Mouse (Mus musculus) forebrain, embryonic 12.5 days (tissue): Measurements from ENCODE around the gene Catspere2. TPM values are rescaled to one million over a fixed set of nuclear protein-coding genes. Genes with fewer than 3 reads are reported as not detected.
"Not testable (repeated sequence)": the region's sequence is repeated elsewhere in the genome, so short reads cannot be mapped to it uniquely, and the experiment has no call there.

Experiments used
- ATAC-seq: fragments of 200-750 bp; cut with Nextera tagmentation; 2 replicates; pipeline ENCODE4 v1.8.0; 2017; ENCODE audit warnings: moderate TSS enrichment; ENCODE audit not compliant: low FRiP score
- H3K27ac ChIP-seq: fragments of 300-500 bp; sonication (generic); 2 replicates; pipeline ENCODE4 v1.5.1; 2016; ENCODE audit warnings: mild to moderate bottlenecking
- H3K27me3 ChIP-seq: fragments of 300-500 bp; sonication (generic); 2 replicates; pipeline ENCODE4 v1.6.1; 2016; ENCODE audit warnings: mild to moderate bottlenecking
- H3K36me3 ChIP-seq: fragments of 300-500 bp; sonication (generic); replicated peaks from 2 replicates; pipeline ENCODE4 v1.6.1; 2016; ENCODE audit warnings: mild to moderate bottlenecking
- H3K4me1 ChIP-seq: fragments of 300-500 bp; sonication (generic); 2 replicates; pipeline ENCODE4 v1.6.1; 2016
- H3K4me2 ChIP-seq: fragments of 300-500 bp; sonication (generic); 2 replicates; pipeline ENCODE4 v1.6.1; 2016; ENCODE audit warnings: mild to moderate bottlenecking, moderate library complexity
- H3K4me3 ChIP-seq: fragments of 300-500 bp; sonication (generic); replicated peaks from 2 replicates; pipeline ENCODE4 v1.5.1; 2016; ENCODE audit warnings: mild to moderate bottlenecking
- H3K9ac ChIP-seq: fragments of 300-500 bp; sonication (generic); 2 replicates; pipeline ENCODE4 v1.6.1; 2016; ENCODE audit warnings: mild to moderate bottlenecking
- H3K9me3 ChIP-seq: fragments of 300-500 bp; sonication (generic); 2 replicates; pipeline ENCODE4 v1.6.1; 2016
- whole genome bisulfite sequencing: fragments of 180-500 bp; shearing (Covaris S2); methylation state at CpG from one replicate; pipeline ENCODE4 v1.1.7; 2016; 5-methylcytosine and 5-hydroxymethylcytosine counted together
- polyA plus RNA-seq: library from polyadenylated mRNA; unstranded; fragments of >200 nt; fragmentation: Nextera tagmentation; extraction: Ambion mirVana; gene quantifications from 2 replicates; pipeline ENCODE4 v1.2.1, GENCODE M21; 2016

The Catspere2 gene
- polyA plus RNA-seq, 1 experiment from 2014 or later, result 0.08 TPM

GRCm38 (mm10) chr1:178182251-178182650, 199.0 kb downstream of the Catspere2 start:
- no peak for ATAC-seq
- 89% methylated on average over 2 of the region's 2 CpGs for WGBS
- Histone ChIP-seq H3K4me2 (no peak overlapping the region), H3K27ac (no peak overlapping the region), H3K4me1 (no peaks in the 10 kb centered on the region), H3K9me3 (no peaks in the 10 kb centered on the region), H3K36me3 (no peaks in the 10 kb centered on the region), H3K4me3 (no peak overlapping the region), H3K27me3 (no peaks in the 10 kb centered on the region), H3K9ac (no peak overlapping the region)

- Histone ChIP-seq H3K27me3 (no peaks in the 10 kb centered on the region), H3K4me2 (no peak overlapping the region), H3K9me3 (no peaks in the 10 kb centered on the region), H3K4me1 (peaks cover 10% of the 10 kb centered on the region), H3K27ac (no peak overlapping the region), H3K36me3 (no peaks in the 10 kb centered on the region), H3K9ac (no peak overlapping the region), H3K4me3 (no peak overlapping the region)
- no peak for ATAC-seq
Measured at GRCm38 (mm10) chr1:178185591-178185990, 202.4 kb downstream of the Catspere2 start.

GRCm38 (mm10) chr1:178187216-178187791, 204.1 kb downstream of the Catspere2 start, which contains the start of gene Desi2:
Desi2 (plus strand) TSS chr1:178187417.
- H3K27me3 ChIP-seq, H3K36me3 ChIP-seq, H3K9me3 ChIP-seq: not testable (repeated sequence)
- Histone ChIP-seq H3K9ac (peak within 1 kb of the TSS; percentile 54), H3K4me2 (peak within 1 kb of the TSS; percentile 57), H3K4me1 (peaks cover 10% of the 10 kb centered on the region), H3K4me3 (peak within 1 kb of the TSS; percentile 64), H3K27ac (peak within 1 kb of the TSS; percentile 53; the same call in 1 of the 2 replicates)
- WGBS, result under 1% methylated on average over 37 of the region's 37 CpGs
- peak; percentile 99 for ATAC-seq

GRCm38 (mm10) chr1:178187810-178188209, 204.6 kb downstream of the Catspere2 start:
- not testable (repeated sequence) for H3K27me3 ChIP-seq, H3K36me3 ChIP-seq, ATAC-seq, H3K9me3 ChIP-seq
- Histone ChIP-seq H3K27ac (peak overlapping the region; percentile 53; the same call in 1 of the 2 replicates), H3K9ac (peak overlapping the region; percentile 54), H3K4me1 (peaks cover 10% of the 10 kb centered on the region), H3K4me2 (peak overlapping the region; percentile 54), H3K4me3 (peak overlapping the region; percentile 64)
- WGBS, result under 1% methylated on average over 17 of the region's 38 CpGs

- Histone ChIP-seq H3K4me2 (peak overlapping the region; percentile 57), H3K9me3 (no peaks in the 10 kb centered on the region), H3K27ac (no peak overlapping the region), H3K36me3 (no peaks in the 10 kb centered on the region), H3K27me3 (no peaks in the 10 kb centered on the region), H3K9ac (peak overlapping the region; percentile 44; the same call in 1 of the 2 replicates), H3K4me3 (peak overlapping the region; percentile 29), H3K4me1 (peaks cover 10% of the 10 kb centered on the region)
- ATAC-seq, result no peak
- WGBS, result 9% methylated on average over 13 of the region's 13 CpGs
Measured at GRCm38 (mm10) chr1:178188386-178188785, 205.2 kb downstream of the Catspere2 start.

- Histone ChIP-seq H3K4me2 (no peak overlapping the region), H3K9ac (no peak overlapping the region), H3K9me3 (peaks cover 6% of the 10 kb centered on the region; the same call in 1 of the 2 replicates), H3K27me3 (no peaks in the 10 kb centered on the region), H3K27ac (no peak overlapping the region), H3K4me1 (no peaks in the 10 kb centered on the region), H3K36me3 (no peaks in the 10 kb centered on the region), H3K4me3 (no peak overlapping the region)
- WGBS, result 93% methylated on average over 10 of the region's 10 CpGs
- ATAC-seq, result no peak
Measured at GRCm38 (mm10) chr1:178205701-178206325, 222.6 kb downstream of the Catspere2 start.

GRCm38 (mm10) chr1:178207856-178208255, 224.6 kb downstream of the Catspere2 start:
- not testable (repeated sequence) for H3K27me3 ChIP-seq, H3K36me3 ChIP-seq, H3K9ac ChIP-seq, H3K4me3 ChIP-seq, H3K9me3 ChIP-seq, H3K4me2 ChIP-seq, H3K4me1 ChIP-seq, H3K27ac ChIP-seq, ATAC-seq
- 81% methylated on average over 4 of the region's 4 CpGs for WGBS

- H3K27me3 ChIP-seq, result no peaks in the 10 kb centered on the region
- no peak overlapping the region for H3K4me3 ChIP-seq
- H3K27ac ChIP-seq, result no peak overlapping the region
- H3K4me1 ChIP-seq, result no peaks in the 10 kb centered on the region
- H3K4me2 ChIP-seq, result no peak overlapping the region
- no peak for ATAC-seq
- H3K36me3 ChIP-seq, result no peaks in the 10 kb centered on the region
- no peaks in the 10 kb centered on the region for H3K9me3 ChIP-seq
- no peak overlapping the region for H3K9ac ChIP-seq
Measured at GRCm38 (mm10) chr1:178209966-178210365, 226.7 kb downstream of the Catspere2 start.

GRCm38 (mm10) chr1:178217157-178217556, 233.9 kb downstream of the Catspere2 start:
- ATAC-seq, result no peak
- Histone ChIP-seq H3K4me2 (no peak overlapping the region), H3K27ac (no peak overlapping the region), H3K36me3 (no peaks in the 10 kb centered on the region), H3K4me1 (no peaks in the 10 kb centered on the region), H3K4me3 (no peak overlapping the region), H3K9ac (no peak overlapping the region), H3K9me3 (no peaks in the 10 kb centered on the region), H3K27me3 (no peaks in the 10 kb centered on the region)

- Histone ChIP-seq H3K9ac (no peak overlapping the region), H3K4me2 (no peak overlapping the region), H3K9me3 (no peaks in the 10 kb centered on the region), H3K27me3 (no peaks in the 10 kb centered on the region), H3K4me1 (no peaks in the 10 kb centered on the region), H3K36me3 (no peaks in the 10 kb centered on the region), H3K27ac (no peak overlapping the region), H3K4me3 (no peak overlapping the region)
- ATAC-seq, result no peak
Measured at GRCm38 (mm10) chr1:178218305-178218704, 235.1 kb downstream of the Catspere2 start.

- H3K9me3 ChIP-seq, result peaks cover 3% of the 10 kb centered on the region; the same call in 1 of the 2 replicates
- no peak for ATAC-seq
- no peaks in the 10 kb centered on the region for H3K27me3 ChIP-seq
- H3K27ac ChIP-seq, result no peak overlapping the region
- no peak overlapping the region for H3K4me3 ChIP-seq
- H3K4me1 ChIP-seq, result no peaks in the 10 kb centered on the region
- H3K9ac ChIP-seq, result no peak overlapping the region
- H3K36me3 ChIP-seq, result no peaks in the 10 kb centered on the region
- H3K4me2 ChIP-seq, result no peak overlapping the region
- 88% methylated on average over 5 of the region's 5 CpGs for WGBS
Measured at GRCm38 (mm10) chr1:178219166-178220077, 236.2 kb downstream of the Catspere2 start.
